Mouse (Mus musculus) naive thymus-derived CD4-positive, alpha-beta T cell, adult 2 months (primary cell): ENCODE results near the gene Nr6a1.

ENCODE experiments used
- DNase-seq: peaks from one replicate; pipeline ENCODE4 v3.0.0-alpha.2; 2011; ENCODE audit warnings: low read depth

The Nr6a1 gene

GRCm38 (mm10) chr2:38927115-38927979, at the start of gene Nr6a1:
Gene Nr6a1 (minus strand): TSS chr2:38927688.
- peak; percentile 75 for DNase-seq

GRCm38 (mm10) chr2:38975941-38976805, 48.7 kb upstream of the Nr6a1 start:
- DNase-seq = no peak

- no peak for DNase-seq
Observed at GRCm38 (mm10) chr2:38975181-38975580, 47.7 kb upstream of the Nr6a1 start.

- DNase-seq = no peak
Observed at GRCm38 (mm10) chr2:38974171-38974570, 46.7 kb upstream of the Nr6a1 start.

GRCm38 (mm10) chr2:38973701-38974100, 46.2 kb upstream of the Nr6a1 start:
- no peak for DNase-seq

GRCm38 (mm10) chr2:38973223-38973622, 45.7 kb upstream of the Nr6a1 start:
- DNase-seq = no peak

GRCm38 (mm10) chr2:38970057-38970456, 42.6 kb upstream of the Nr6a1 start:
- no peak for DNase-seq

GRCm38 (mm10) chr2:38969650-38970049, 42.2 kb upstream of the Nr6a1 start:
- no peak for DNase-seq

GRCm38 (mm10) chr2:38964198-38964597, 36.7 kb upstream of the Nr6a1 start:
- no peak for DNase-seq

GRCm38 (mm10) chr2:38957671-38958223, 30.3 kb upstream of the Nr6a1 start:
- DNase-seq = no peak

GRCm38 (mm10) chr2:38956062-38956461, 28.6 kb upstream of the Nr6a1 start:
- DNase-seq = no peak

GRCm38 (mm10) chr2:38953152-38953883, 25.8 kb upstream of the Nr6a1 start:
- no peak for DNase-seq

GRCm38 (mm10) chr2:38950281-38950719, 22.8 kb upstream of the Nr6a1 start:
- no peak for DNase-seq

- no peak for DNase-seq
Observed at GRCm38 (mm10) chr2:38947566-38947965, 20.1 kb upstream of the Nr6a1 start.

GRCm38 (mm10) chr2:38944460-38945161, 17.1 kb upstream of the Nr6a1 start:
- no peak for DNase-seq

GRCm38 (mm10) chr2:38943977-38944376, 16.5 kb upstream of the Nr6a1 start:
- DNase-seq = no peak

GRCm38 (mm10) chr2:38943161-38943560, 15.7 kb upstream of the Nr6a1 start:
- DNase-seq = no peak

GRCm38 (mm10) chr2:38941898-38942297, 14.4 kb upstream of the Nr6a1 start:
- DNase-seq = no peak

- no peak for DNase-seq
Observed at GRCm38 (mm10) chr2:38941426-38941825, 13.9 kb upstream of the Nr6a1 start.

- peak; percentile 20 for DNase-seq
Observed at GRCm38 (mm10) chr2:38939047-38939446, 11.6 kb upstream of the Nr6a1 start.

- DNase-seq = no peak
Observed at GRCm38 (mm10) chr2:38938007-38938406, 10.5 kb upstream of the Nr6a1 start.
